11 mouse cellular contexts compared by ENCODE assay signal in genomic region chr2:178339044-178339443, GRCm38 (mm10).
DNase-seq lines count a peak whose midpoint lies in the region; ATAC-seq and TF ChIP-seq lines count a peak whose summit lies in the region.
"Had no signal": no experiment of that assay in that cellular context is flagged by ENCODE, and none has a peak within 500 bp of the region (broad histone marks: within the 10 kb centered on the region; RNA-seq: fewer than 3 reads in every experiment).

No protein-coding gene starts in this region.

- no peak overlapping the region for H3K4me3 ChIP-seq in heart, postnatal 0 days (ENCODE audit: low read depth, low read length)
- H3K4me3 ChIP-seq in heart, embryonic 11.5 days (ENCODE audit: low read depth, low read length): no peak overlapping the region
- no peak overlapping the region for H3K4me3 ChIP-seq in midbrain, embryonic 14.5 days (replicated peaks; ENCODE audit: low read depth, low read length)
- H3K4me3 ChIP-seq in midbrain, embryonic 13.5 days (replicated peaks): no peak overlapping the region
- H3K4me3 ChIP-seq: heart, embryonic 13.5 days; liver, embryonic 12.5 days had no signal

- no peak overlapping the region for H3K27ac ChIP-seq in heart, postnatal 0 days (ENCODE audit: low read depth)
- no peak overlapping the region for H3K27ac ChIP-seq in heart, embryonic 11.5 days (ENCODE audit: low read depth, low read length)
- H3K27ac ChIP-seq in midbrain, embryonic 14.5 days (replicated peaks; ENCODE audit: low read depth, low read length): no peak overlapping the region
- no peak overlapping the region for H3K27ac ChIP-seq in midbrain, embryonic 13.5 days
- H3K27ac ChIP-seq: heart, embryonic 13.5 days; liver, embryonic 12.5 days had no signal

- H3K36me3 ChIP-seq in heart, postnatal 0 days (replicated peaks; ENCODE audit: control insufficient read depth, insufficient read depth, low read length): no peaks in the 10 kb centered on the region
- H3K36me3 ChIP-seq in heart, embryonic 11.5 days (ENCODE audit: control insufficient read depth, insufficient read depth, low read length): no peaks in the 10 kb centered on the region
- peaks cover 12% of the 10 kb centered on the region; the same call in 1 of the 2 replicates for H3K36me3 ChIP-seq in midbrain, embryonic 14.5 days (ENCODE audit: control insufficient read depth, insufficient read depth, low read length)
- H3K36me3 ChIP-seq in midbrain, embryonic 13.5 days: peaks cover 9% of the 10 kb centered on the region
- H3K36me3 ChIP-seq: heart, embryonic 13.5 days; liver, embryonic 12.5 days had no signal

- TF ChIP-seq EP300 in heart, postnatal 0 days (IDR thresholded peaks at IDR 0.05; ENCODE audit: low read depth): no peak

- no peaks in the 10 kb centered on the region for H3K27me3 ChIP-seq in heart, postnatal 0 days (ENCODE audit: control insufficient read depth, insufficient read depth, low read length)
- H3K27me3 ChIP-seq in heart, embryonic 11.5 days (ENCODE audit: control insufficient read depth, insufficient read depth, low read length): no peaks in the 10 kb centered on the region
- H3K27me3 ChIP-seq in midbrain, embryonic 14.5 days (ENCODE audit: control insufficient read depth, insufficient read depth, low read length): no peaks in the 10 kb centered on the region
- no peaks in the 10 kb centered on the region for H3K27me3 ChIP-seq in midbrain, embryonic 13.5 days
- H3K27me3 ChIP-seq: heart, embryonic 13.5 days; liver, embryonic 12.5 days had no signal

- peak; percentile 46 for TF ChIP-seq CTCF in heart, postnatal 0 days (IDR thresholded peaks at IDR 0.05; ENCODE audit: low read depth)

- no peaks in the 10 kb centered on the region for H3K4me1 ChIP-seq in heart, postnatal 0 days (ENCODE audit: control insufficient read depth, insufficient read depth)
- H3K4me1 ChIP-seq in heart, embryonic 11.5 days (ENCODE audit: control insufficient read depth, insufficient read depth, low read length): no peaks in the 10 kb centered on the region
- no peaks in the 10 kb centered on the region for H3K4me1 ChIP-seq in midbrain, embryonic 14.5 days (ENCODE audit: control insufficient read depth, insufficient read depth, low read length)
- H3K4me1 ChIP-seq in midbrain, embryonic 13.5 days (replicated peaks): no peaks in the 10 kb centered on the region
- H3K4me1 ChIP-seq: heart, embryonic 13.5 days; liver, embryonic 12.5 days had no signal

- no peak overlapping the region for H3K9ac ChIP-seq in heart, postnatal 0 days (replicated peaks; ENCODE audit: low read depth, low read length)
- no peak overlapping the region for H3K9ac ChIP-seq in heart, embryonic 11.5 days (ENCODE audit: low read depth, low read length)
- H3K9ac ChIP-seq in midbrain, embryonic 14.5 days (replicated peaks; ENCODE audit: low read length): no peak overlapping the region
- no peak overlapping the region for H3K9ac ChIP-seq in midbrain, embryonic 13.5 days (replicated peaks)
- H3K9ac ChIP-seq: heart, embryonic 13.5 days; liver, embryonic 12.5 days had no signal

- no peak overlapping the region for H3K4me2 ChIP-seq in heart, postnatal 0 days (ENCODE audit: low read depth, low read length)
- H3K4me2 ChIP-seq in heart, embryonic 11.5 days: no peak overlapping the region
- H3K4me2 ChIP-seq in midbrain, embryonic 14.5 days (ENCODE audit: low read length): no peak overlapping the region
- no peak overlapping the region for H3K4me2 ChIP-seq in midbrain, embryonic 13.5 days (replicated peaks)
- H3K4me2 ChIP-seq: heart, embryonic 13.5 days; liver, embryonic 12.5 days had no signal

- no peak for DNase-seq in heart, postnatal 0 days (ENCODE audit: low spot score)
- peak; percentile 76 for DNase-seq in midbrain, embryonic 14.5 days
- peak; percentile 13 for DNase-seq in R1 (ENCODE audit: low read depth, low spot score)
- DNase-seq in retina, embryonic 14.5 days (ENCODE audit: low spot score): peak; percentile 41
- DNase-seq in left cerebral cortex, adult 18-20 months (ENCODE audit: low spot score in 2 of 2): no peak
- no peak for DNase-seq in urinary bladder, postnatal 10 days (ENCODE audit: low spot score)
- DNase-seq: thymus, postnatal 25 days had no signal

- no peaks in the 10 kb centered on the region for H3K9me3 ChIP-seq in heart, postnatal 0 days (replicated peaks; ENCODE audit: control insufficient read depth, low read length)
- H3K9me3 ChIP-seq in heart, embryonic 11.5 days (replicated peaks; ENCODE audit: control insufficient read depth, low read length): no peaks in the 10 kb centered on the region
- no peaks in the 10 kb centered on the region for H3K9me3 ChIP-seq in midbrain, embryonic 14.5 days (ENCODE audit: control insufficient read depth, low read length)
- H3K9me3 ChIP-seq in midbrain, embryonic 13.5 days: no peaks in the 10 kb centered on the region
- H3K9me3 ChIP-seq: heart, embryonic 13.5 days; liver, embryonic 12.5 days had no signal

- no peak for ATAC-seq in heart, postnatal 0 days (ENCODE audit: insufficient read depth, low read depth)
- no peak for ATAC-seq in heart, embryonic 11.5 days (replicated peaks; ENCODE audit: insufficient number of reproducible peaks, low FRiP score, low TSS enrichment)
- ATAC-seq in midbrain, embryonic 14.5 days (ENCODE audit: low FRiP score, low TSS enrichment): no peak
- ATAC-seq in midbrain, embryonic 13.5 days: no peak
- ATAC-seq: liver, embryonic 12.5 days had no signal

- 0% methylated on average over 2 of the region's 2 CpGs for WGBS in heart, postnatal 0 days
- 0% methylated on average over 2 of the region's 2 CpGs for WGBS in heart, embryonic 11.5 days (ENCODE audit: insufficient replicate concordance)
- WGBS in midbrain, embryonic 14.5 days: 2% methylated on average over 2 of the region's 2 CpGs
- 0% methylated on average over 2 of the region's 2 CpGs for WGBS in midbrain, embryonic 13.5 days

Comparison
In these comparisons a context has a peak if more than half of its experiments do, and no peak if none do; other contexts are left out.
1. DNase-seq: peak in midbrain, embryonic 14.5 days (single experiment), R1 (single experiment) and retina, embryonic 14.5 days (single experiment); none in heart, postnatal 0 days (single experiment), left cerebral cortex, adult 18-20 months (0 of 2) and urinary bladder, postnatal 10 days (single experiment).